Mouse (Mus musculus) stomach, postnatal 0 days (tissue): ENCODE results near the gene Gm5148. TPM values are rescaled to one million over a fixed set of nuclear protein-coding genes. Genes with fewer than 3 reads are reported as not detected.

ENCODE experiments used
- ATAC-seq: fragments of 200-750 bp; cut with Nextera tagmentation; 2 replicates; pipeline ENCODE4 v1.8.0; 2017; ENCODE audit not compliant: low FRiP score, low TSS enrichment
- DNase-seq: peaks from one replicate; pipeline ENCODE4 v3.0.0-alpha.2; 2016; ENCODE audit warnings: low spot score
- H3K27ac ChIP-seq: fragments of 300-500 bp; sonication (generic); replicated peaks from 2 replicates; pipeline ENCODE4 v1.5.1; 2014; ENCODE audit warnings: mild to moderate bottlenecking, control low read depth
- H3K27me3 ChIP-seq: fragments of 300-500 bp; sonication (generic); 2 replicates; pipeline ENCODE4 v1.6.1; 2014; ENCODE audit warnings: low read length; ENCODE audit not compliant: control insufficient read depth, insufficient read depth
- H3K36me3 ChIP-seq: fragments of 300-500 bp; sonication (generic); 2 replicates; pipeline ENCODE4 v1.6.1; 2014; ENCODE audit warnings: low read length, mixed read lengths; ENCODE audit not compliant: control insufficient read depth, insufficient read depth
- H3K4me1 ChIP-seq: fragments of 300-500 bp; sonication (generic); replicated peaks from 2 replicates; pipeline ENCODE4 v1.6.1; 2014; ENCODE audit warnings: antibody characterized with exemption; ENCODE audit not compliant: control insufficient read depth, insufficient read depth
- H3K4me2 ChIP-seq: fragments of 300-500 bp; sonication (generic); replicated peaks from 2 replicates; pipeline ENCODE4 v1.6.1; 2014; ENCODE audit warnings: low read depth, mild to moderate bottlenecking, control low read depth, moderate library complexity
- H3K4me3 ChIP-seq: fragments of 300-500 bp; sonication (generic); 2 replicates; pipeline ENCODE4 v1.5.1; 2014; ENCODE audit warnings: low read depth, low read length, control low read depth
- H3K9ac ChIP-seq: fragments of 300-500 bp; sonication (generic); 2 replicates; pipeline ENCODE4 v1.6.1; 2014; ENCODE audit warnings: mild to moderate bottlenecking, low read length, control low read depth, mixed read lengths
- H3K9me3 ChIP-seq: fragments of 300-500 bp; sonication (generic); 2 replicates; pipeline ENCODE4 v1.6.1; 2016; ENCODE audit warnings: low read length; ENCODE audit not compliant: control insufficient read depth
- CTCF ChIP-seq: IDR thresholded peaks from 2 replicates; pipeline ENCODE4 v1.5.1; 2016; ENCODE audit warnings: antibody characterized with exemption, low read depth, mild to moderate bottlenecking, moderate library complexity
- EP300 ChIP-seq: optimal IDR thresholded peaks from 2 replicates; pipeline ENCODE3; 2016; ENCODE audit warnings: antibody characterized with exemption
- WGBS: fragments of 180-500 bp; shearing (Covaris S2); extraction: QIAGEN DNeasy Blood & Tissue Kit; methylation state at CpG from one replicate; pipeline ENCODE4 v1.1.7; 2014; 5-methylcytosine and 5-hydroxymethylcytosine counted together
- polyA plus RNA-seq: library from polyadenylated mRNA; unstranded; fragments of >200 nt; fragmentation: Nextera tagmentation; extraction: Ambion mirVana; gene quantifications from 2 replicates; pipeline ENCODE4 v1.2.1, GENCODE M21; 2015

Gene Gm5148
- polyA plus RNA-seq, 1 experiment from 2014 or later, result 4.9 TPM

- Histone ChIP-seq H3K4me2 (peak overlapping the region; percentile 57), H3K4me3 (peak overlapping the region; percentile 18), H3K4me1 (peaks cover 8% of the 10 kb centered on the region), H3K27me3 (no peaks in the 10 kb centered on the region), H3K27ac (peak overlapping the region; percentile 94), H3K36me3 (no peaks in the 10 kb centered on the region), H3K9me3 (no peaks in the 10 kb centered on the region), H3K9ac (peak overlapping the region; percentile 53)
- TF ChIP-seq EP300 (no peak), CTCF (no peak)
- WGBS, result 13% methylated on average over 17 of the region's 17 CpGs
- peak; percentile 40 for DNase-seq
- ATAC-seq, result peak; percentile 52
These were observed 574 bp downstream of the Gm5148 start for GRCm38 (mm10) chr3:37723662-37724170.

- Histone ChIP-seq H3K27me3 (no peaks in the 10 kb centered on the region), H3K4me3 (peak overlapping the region; percentile 12), H3K4me1 (peaks cover 8% of the 10 kb centered on the region), H3K4me2 (peak overlapping the region; percentile 57), H3K9ac (peak overlapping the region; percentile 45), H3K36me3 (no peaks in the 10 kb centered on the region), H3K27ac (peak overlapping the region; percentile 94), H3K9me3 (no peaks in the 10 kb centered on the region)
- whole genome bisulfite sequencing, result 35% methylated on average over 11 of the region's 11 CpGs
- peak; percentile 33; the same call in 1 of the 2 replicates for ATAC-seq
- DNase-seq, result peak; percentile 66
- TF ChIP-seq EP300 (no peak), CTCF (no peak)
These were observed 1.2 kb downstream of the Gm5148 start for GRCm38 (mm10) chr3:37723061-37723521.

- ATAC-seq, result no peak
- H3K9me3 ChIP-seq, result no peaks in the 10 kb centered on the region
- H3K9ac ChIP-seq, result peak overlapping the region; percentile 45; the same call in 1 of the 2 replicates
- peaks cover 8% of the 10 kb centered on the region for H3K4me1 ChIP-seq
- H3K36me3 ChIP-seq, result no peaks in the 10 kb centered on the region
- TF ChIP-seq CTCF (no peak), EP300 (no peak)
- H3K4me3 ChIP-seq, result peak overlapping the region; percentile 12; the same call in 1 of the 2 replicates
- DNase-seq, result peak; percentile 43
- peak overlapping the region; percentile 57 for H3K4me2 ChIP-seq
- H3K27me3 ChIP-seq, result no peaks in the 10 kb centered on the region
- peak overlapping the region; percentile 94 for H3K27ac ChIP-seq
- whole genome bisulfite sequencing, result 51% methylated on average over 12 of the region's 12 CpGs
These were observed 1.7 kb downstream of the Gm5148 start for GRCm38 (mm10) chr3:37722487-37723060.

GRCm38 (mm10) chr3:37716992-37717391 is 7.3 kb downstream of the Gm5148 start:
- no peak for ATAC-seq
- Histone ChIP-seq H3K9me3 (no peaks in the 10 kb centered on the region), H3K27me3 (no peaks in the 10 kb centered on the region), H3K4me2 (no peak overlapping the region), H3K9ac (no peak overlapping the region), H3K27ac (no peak overlapping the region), H3K36me3 (no peaks in the 10 kb centered on the region), H3K4me1 (0 out of 2 replicates have a peak, but pooled peaks cover 3% of the 10 kb centered on the region), H3K4me3 (no peak overlapping the region)
- TF ChIP-seq EP300 (no peak), CTCF (no peak)
- DNase-seq, result no peak
- 41% methylated on average over 2 of the region's 2 CpGs for WGBS

GRCm38 (mm10) chr3:37715734-37716133 is 8.6 kb downstream of the Gm5148 start:
- Histone ChIP-seq H3K36me3 (no peaks in the 10 kb centered on the region), H3K9ac (no peak overlapping the region), H3K27ac (no peak overlapping the region), H3K27me3 (no peaks in the 10 kb centered on the region), H3K4me3 (no peak overlapping the region), H3K9me3 (no peaks in the 10 kb centered on the region), H3K4me2 (no peak overlapping the region), H3K4me1 (0 out of 2 replicates have a peak, but pooled peaks cover 3% of the 10 kb centered on the region)
- DNase-seq, result no peak
- 78% methylated on average over 7 of the region's 7 CpGs for WGBS
- TF ChIP-seq EP300 (no peak), CTCF (no peak)
- no peak for ATAC-seq

GRCm38 (mm10) chr3:37712501-37712900 is 11.8 kb downstream of the Gm5148 start:
- Histone ChIP-seq H3K27ac (peak overlapping the region; percentile 77; the same call in 1 of the 2 replicates), H3K4me1 (0 out of 2 replicates have a peak, but pooled peaks cover 3% of the 10 kb centered on the region), H3K9ac (no peak overlapping the region), H3K36me3 (no peaks in the 10 kb centered on the region), H3K9me3 (no peaks in the 10 kb centered on the region), H3K4me2 (no peak overlapping the region), H3K27me3 (no peaks in the 10 kb centered on the region), H3K4me3 (no peak overlapping the region)
- DNase-seq, result peak; percentile 48
- peak; percentile 59; the same call in 1 of the 2 replicates for ATAC-seq
- TF ChIP-seq CTCF, result no peak
- no peak for TF ChIP-seq EP300
- 26% methylated on average over 9 of the region's 9 CpGs for WGBS
